Mouse (Mus musculus): ENCODE results near the gene G6pc2.

Gene G6pc2

DNA sequence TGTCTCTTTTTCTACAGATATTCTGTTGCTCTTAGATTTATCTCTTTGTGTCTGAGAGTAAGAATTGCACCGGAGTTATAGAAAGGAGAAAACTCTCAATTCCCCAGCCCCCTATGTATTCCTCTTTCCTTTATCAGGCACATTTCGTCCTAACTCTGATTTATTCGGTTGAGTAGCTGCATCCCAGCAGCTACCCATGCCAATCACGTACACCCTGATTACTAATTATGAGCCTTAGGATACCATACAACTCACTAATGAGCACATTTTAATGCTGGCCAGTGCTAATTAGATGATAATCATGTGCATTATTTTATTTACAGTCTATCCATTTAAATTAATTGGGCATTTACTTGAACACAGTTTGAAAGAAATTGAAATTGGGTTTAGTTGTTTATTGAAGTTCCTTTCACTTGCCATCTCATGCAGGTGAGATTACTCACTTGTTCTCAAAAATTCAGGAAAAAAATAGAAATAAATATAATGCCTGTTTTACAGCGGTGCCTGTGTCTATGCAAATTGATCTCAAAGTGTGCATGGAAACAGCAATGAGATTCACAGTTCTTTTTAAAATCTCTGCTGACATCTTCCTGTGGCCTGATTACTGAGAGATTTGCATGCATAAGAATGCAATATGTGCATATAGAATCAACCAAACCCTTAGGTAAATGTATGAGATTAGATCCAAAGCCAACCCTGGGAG is 24.3 kb downstream of the G6pc2 start:
- no peak for DNase-seq (ENCODE audit: low read depth, low spot score)

DNA sequence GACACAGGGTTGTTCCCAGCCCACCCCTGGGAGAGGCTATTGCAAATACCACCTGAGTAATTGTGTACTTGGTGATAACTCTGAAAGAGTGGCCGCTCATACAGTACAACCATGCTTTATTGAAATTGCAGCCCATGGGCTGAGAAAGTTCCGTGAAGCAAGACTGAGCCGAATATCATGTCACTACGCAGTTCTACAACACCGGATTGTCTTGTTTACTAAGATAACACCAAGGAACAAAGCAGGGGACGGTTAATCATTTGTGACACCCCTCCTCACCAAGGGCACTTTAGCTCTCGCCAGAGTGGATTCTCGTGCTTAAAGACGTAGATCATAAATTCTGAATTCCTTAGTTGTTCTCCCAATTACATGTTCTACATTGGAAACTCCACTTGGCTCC is 28.4 kb downstream of the G6pc2 start:
- no peak for DNase-seq (ENCODE audit: low read depth, low spot score)

DNA sequence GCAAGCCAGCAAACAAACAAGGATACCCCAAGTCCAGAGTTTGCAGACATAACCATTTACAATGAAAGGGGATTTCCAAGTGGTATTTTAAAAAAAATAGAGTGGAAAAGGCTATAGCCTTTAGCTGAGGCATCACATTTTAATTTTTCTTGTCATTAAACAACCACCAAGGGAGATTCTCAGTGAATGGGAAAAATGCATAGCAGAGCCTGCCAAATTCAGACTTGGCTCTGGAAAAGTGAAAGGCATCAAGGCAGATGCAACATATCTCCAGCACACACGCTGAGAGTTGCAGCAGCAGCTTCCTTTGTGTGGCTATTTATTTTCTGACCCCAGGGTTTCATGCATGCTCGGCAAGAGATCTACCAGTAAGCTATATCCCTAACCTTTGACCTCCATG is 34.1 kb downstream of the G6pc2 start:
- DNase-seq (ENCODE audit: low read depth, low spot score): no peak

DNA sequence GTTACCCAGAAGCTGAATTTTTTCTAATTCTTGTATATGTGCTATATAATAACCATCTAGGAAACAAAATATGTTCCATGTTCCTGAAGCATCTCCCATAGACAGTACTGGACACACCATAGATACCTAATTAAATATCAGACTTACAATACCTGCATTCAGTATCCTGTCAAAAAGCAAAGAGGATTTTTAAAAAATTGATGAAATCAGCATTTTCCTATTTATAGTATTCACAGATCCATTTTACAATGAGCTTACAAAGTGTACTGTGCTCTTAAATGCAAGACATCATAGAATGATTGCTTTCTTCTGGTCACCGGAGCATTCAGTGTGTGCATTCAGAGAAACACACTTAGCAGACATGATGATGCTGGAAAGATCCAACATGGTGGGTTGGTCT is 36.2 kb downstream of the G6pc2 start:
- no peak for DNase-seq (ENCODE audit: low read depth, low spot score)

DNA sequence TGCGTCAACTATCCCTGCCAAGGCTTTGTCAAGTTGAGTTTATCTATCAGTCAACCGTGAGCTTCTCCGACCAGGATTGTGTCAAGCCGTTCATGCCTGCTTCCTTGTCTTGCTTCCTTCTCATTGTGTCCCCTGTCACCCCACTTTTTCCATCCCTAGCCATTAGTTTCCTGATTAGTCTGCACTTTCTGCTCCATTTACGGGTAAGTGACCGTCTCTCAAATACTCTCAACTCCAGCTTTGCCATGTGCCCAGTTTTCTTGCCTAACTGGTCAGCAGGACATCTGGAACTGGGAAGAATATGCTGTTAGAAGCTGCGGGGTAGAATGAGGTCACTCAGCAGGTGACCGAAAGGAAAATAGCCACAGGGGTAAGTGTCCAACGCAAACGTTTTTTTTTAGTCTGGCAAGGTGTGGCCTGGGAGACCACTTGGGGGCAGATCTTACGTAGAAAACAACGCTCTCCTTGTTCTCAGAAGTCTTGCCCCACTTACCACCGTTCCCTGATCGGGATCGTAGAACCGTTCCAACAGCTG is 37.4 kb downstream of the G6pc2 start:
- no peak for DNase-seq (ENCODE audit: low read depth, low spot score)

DNA sequence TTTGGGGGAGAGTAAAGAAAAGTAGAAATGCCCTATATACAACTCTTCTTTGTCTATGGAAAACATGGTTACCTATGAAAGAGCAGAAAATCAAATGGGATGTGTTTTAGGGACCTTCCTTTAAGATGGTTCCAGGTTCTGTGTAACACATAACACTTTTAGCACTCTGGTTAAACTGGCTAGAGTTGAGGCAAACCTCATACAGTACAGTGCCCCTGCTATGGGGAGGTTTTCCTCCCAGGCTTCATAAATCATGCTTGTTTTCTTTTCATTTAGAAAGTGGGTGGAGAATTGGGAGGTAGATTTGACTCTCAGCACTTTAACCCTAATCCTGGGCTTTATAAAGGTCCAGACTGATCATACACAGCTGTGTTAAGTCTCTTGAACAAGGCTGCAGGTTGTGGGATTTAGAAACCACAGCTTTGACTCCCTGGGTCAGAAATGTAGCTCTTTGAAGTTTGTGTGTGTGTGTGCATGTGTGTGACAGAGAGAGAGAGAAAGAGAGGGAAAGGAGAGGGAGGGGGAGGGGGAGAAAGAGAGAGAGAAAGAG is 53.3 kb downstream of the G6pc2 start:
- DNase-seq (ENCODE audit: low read depth, low spot score): no peak

DNA sequence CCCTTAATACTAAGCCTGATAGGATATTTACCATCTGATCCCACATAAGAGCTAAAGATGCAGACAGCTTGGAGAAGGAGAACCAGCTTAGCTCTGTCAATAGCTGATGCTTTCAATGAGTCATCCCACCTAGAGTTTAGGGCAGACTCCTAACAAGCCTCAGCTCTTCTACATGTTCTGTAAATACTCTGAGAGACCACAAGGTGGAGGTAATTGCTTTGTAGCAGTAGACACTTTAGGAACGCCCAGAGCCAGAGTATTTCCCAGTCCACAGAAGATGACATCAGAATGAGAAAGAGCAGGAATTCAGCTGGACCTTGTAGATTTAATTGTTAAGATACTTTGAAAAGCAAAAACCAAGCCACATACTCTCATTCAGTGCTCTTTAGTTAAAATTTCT is 65.0 kb downstream of the G6pc2 start:
- DNase-seq (ENCODE audit: low read depth, low spot score): peak; percentile 16

Measured in embryo, embryonic 11.5 days (tissue).